Mouse (Mus musculus) hindbrain, embryonic 13.5 days (tissue): Measurements from ENCODE around the gene Plekha6. TPM values are rescaled to one million over a fixed set of nuclear protein-coding genes. Genes with fewer than 3 reads are reported as not detected.
A peak's percentile ranks its signal among the peaks of the same experiment; 100 is the strongest.
"Not testable (repeated sequence)": the region's sequence is repeated elsewhere in the genome, so short reads cannot be mapped to it uniquely, and the experiment has no call there.

ENCODE experiments used
- ATAC-seq: fragments of 200-750 bp; cut with Nextera tagmentation; 2 replicates; pipeline ENCODE4 v1.8.0; 2017; ENCODE audit warnings: moderate TSS enrichment; ENCODE audit not compliant: low FRiP score
- H3K27ac ChIP-seq: fragments of 300-500 bp; sonication (generic); 2 replicates; pipeline ENCODE4 v1.5.1; 2015; ENCODE audit warnings: inconsistent platforms, mild to moderate bottlenecking, moderate library complexity
- H3K27me3 ChIP-seq: fragments of 300-500 bp; sonication (generic); 2 replicates; pipeline ENCODE4 v1.6.1; 2015; ENCODE audit warnings: mild to moderate bottlenecking, inconsistent platforms
- H3K36me3 ChIP-seq: fragments of 300-500 bp; sonication (generic); 2 replicates; pipeline ENCODE4 v1.6.1; 2015; ENCODE audit warnings: mild to moderate bottlenecking, inconsistent platforms
- H3K4me1 ChIP-seq: fragments of 300-500 bp; sonication (generic); replicated peaks from 2 replicates; pipeline ENCODE4 v1.6.1; 2015; ENCODE audit warnings: inconsistent platforms
- H3K4me2 ChIP-seq: fragments of 300-500 bp; sonication (generic); 2 replicates; pipeline ENCODE4 v1.6.1; 2015; ENCODE audit warnings: inconsistent platforms, mild to moderate bottlenecking, moderate library complexity
- H3K4me3 ChIP-seq: fragments of 300-500 bp; sonication (generic); 2 replicates; pipeline ENCODE4 v1.5.1; 2015; ENCODE audit warnings: mild to moderate bottlenecking, inconsistent platforms
- H3K9ac ChIP-seq: fragments of 300-500 bp; sonication (generic); 2 replicates; pipeline ENCODE4 v1.6.1; 2015; ENCODE audit warnings: mild to moderate bottlenecking, inconsistent platforms
- H3K9me3 ChIP-seq: fragments of 300-500 bp; sonication (generic); 2 replicates; pipeline ENCODE4 v1.6.1; 2016; ENCODE audit warnings: inconsistent platforms
- WGBS: fragments of 180-500 bp; shearing (Covaris S2); methylation state at CpG from one replicate; pipeline ENCODE4 v1.1.7; 2015; 5-methylcytosine and 5-hydroxymethylcytosine counted together
- polyA plus RNA-seq: library from polyadenylated mRNA; unstranded; fragments of >200 nt; fragmentation: Nextera tagmentation; extraction: Ambion mirVana; gene quantifications from 2 replicates; pipeline ENCODE4 v1.2.1, GENCODE M21; 2015

Plekha6 gene
- polyA plus RNA-seq, 1 experiment from 2014 or later, result 20.4 TPM

GRCm38 (mm10) chr1:133327094-133327493, 163.1 kb downstream of the Plekha6 start:
- Histone ChIP-seq H3K36me3 (no peaks in the 10 kb centered on the region), H3K9me3 (no peaks in the 10 kb centered on the region), H3K4me3 (no peak overlapping the region), H3K4me2 (no peak overlapping the region), H3K27ac (no peak overlapping the region), H3K27me3 (peaks cover 29% of the 10 kb centered on the region), H3K9ac (no peak overlapping the region), H3K4me1 (peaks cover 36% of the 10 kb centered on the region)
- no peak for ATAC-seq
- WGBS, result 68% methylated on average over 5 of the region's 5 CpGs

- Histone ChIP-seq H3K27me3 (peaks cover 29% of the 10 kb centered on the region), H3K9me3 (no peaks in the 10 kb centered on the region), H3K4me3 (no peak overlapping the region), H3K9ac (no peak overlapping the region), H3K4me1 (peaks cover 31% of the 10 kb centered on the region), H3K4me2 (no peak overlapping the region), H3K36me3 (no peaks in the 10 kb centered on the region), H3K27ac (no peak overlapping the region)
- no peak for ATAC-seq
- WGBS, result 51% methylated on average over 6 of the region's 6 CpGs
These were observed 164.3 kb downstream of the Plekha6 start for GRCm38 (mm10) chr1:133328299-133328795.

GRCm38 (mm10) chr1:133328896-133329637, 165.1 kb downstream of the Plekha6 start:
- no peaks in the 10 kb centered on the region for H3K36me3 ChIP-seq
- peaks cover 26% of the 10 kb centered on the region for H3K27me3 ChIP-seq
- peak overlapping the region; percentile 30 for H3K4me3 ChIP-seq
- peak overlapping the region; percentile 66 for H3K9ac ChIP-seq
- H3K27ac ChIP-seq, result no peak overlapping the region
- H3K4me1 ChIP-seq, result peaks cover 31% of the 10 kb centered on the region
- whole genome bisulfite sequencing, result 8% methylated on average over 34 of the region's 34 CpGs
- peak overlapping the region; percentile 58 for H3K4me2 ChIP-seq
- no peaks in the 10 kb centered on the region for H3K9me3 ChIP-seq
- no peak for ATAC-seq

GRCm38 (mm10) chr1:133329638-133329964, 165.6 kb downstream of the Plekha6 start:
- no peak overlapping the region for H3K27ac ChIP-seq
- H3K4me3 ChIP-seq, result peak overlapping the region; percentile 30
- ATAC-seq, result no peak
- H3K4me2 ChIP-seq, result peak overlapping the region; percentile 58
- 25% methylated on average over 7 of the region's 7 CpGs for WGBS
- H3K36me3 ChIP-seq, result no peaks in the 10 kb centered on the region
- H3K9ac ChIP-seq, result peak overlapping the region; percentile 66
- H3K4me1 ChIP-seq, result peaks cover 31% of the 10 kb centered on the region
- no peaks in the 10 kb centered on the region for H3K9me3 ChIP-seq
- H3K27me3 ChIP-seq, result peaks cover 26% of the 10 kb centered on the region

- Histone ChIP-seq H3K9me3 (no peaks in the 10 kb centered on the region), H3K9ac (no peak overlapping the region), H3K27ac (peak overlapping the region; percentile 56), H3K4me3 (no peak overlapping the region), H3K4me2 (no peak overlapping the region), H3K36me3 (no peaks in the 10 kb centered on the region), H3K27me3 (peaks cover 26% of the 10 kb centered on the region), H3K4me1 (peaks cover 26% of the 10 kb centered on the region)
- peak; percentile 86 for ATAC-seq
- 24% methylated on average over 3 of the region's 3 CpGs for WGBS
These were observed 167.1 kb downstream of the Plekha6 start for GRCm38 (mm10) chr1:133331142-133331541.

GRCm38 (mm10) chr1:133332656-133333430, 168.8 kb downstream of the Plekha6 start:
- H3K9ac ChIP-seq, result no peak overlapping the region
- H3K27me3 ChIP-seq, result peaks cover 20% of the 10 kb centered on the region
- H3K4me3 ChIP-seq, result no peak overlapping the region
- 87% methylated on average over 11 of the region's 11 CpGs for WGBS
- H3K9me3 ChIP-seq, result no peaks in the 10 kb centered on the region
- H3K4me1 ChIP-seq, result peaks cover 26% of the 10 kb centered on the region
- no peaks in the 10 kb centered on the region for H3K36me3 ChIP-seq
- no peak overlapping the region for H3K27ac ChIP-seq
- no peak overlapping the region for H3K4me2 ChIP-seq
- ATAC-seq, result no peak

GRCm38 (mm10) chr1:133333937-133334336, 169.9 kb downstream of the Plekha6 start:
- Histone ChIP-seq H3K27me3 (peaks cover 10% of the 10 kb centered on the region), H3K36me3 (no peaks in the 10 kb centered on the region), H3K9me3 (no peaks in the 10 kb centered on the region), H3K9ac (no peak overlapping the region), H3K4me2 (no peak overlapping the region), H3K4me3 (no peak overlapping the region), H3K4me1 (peaks cover 23% of the 10 kb centered on the region), H3K27ac (no peak overlapping the region)
- no peak for ATAC-seq
- WGBS, result 52% methylated on average over 6 of the region's 6 CpGs

- H3K4me3 ChIP-seq, H3K36me3 ChIP-seq, ATAC-seq, H3K9me3 ChIP-seq, H3K4me2 ChIP-seq, H3K27me3 ChIP-seq, H3K4me1 ChIP-seq, H3K9ac ChIP-seq, H3K27ac ChIP-seq: not testable (repeated sequence)
- WGBS, result 83% methylated on average over 1 of the region's 1 CpGs
These were observed 176.4 kb downstream of the Plekha6 start for GRCm38 (mm10) chr1:133340403-133340802.

GRCm38 (mm10) chr1:133344357-133344756, 180.3 kb downstream of the Plekha6 start:
- no peak overlapping the region for H3K4me3 ChIP-seq
- H3K27me3 ChIP-seq, result no peaks in the 10 kb centered on the region
- no peaks in the 10 kb centered on the region for H3K4me1 ChIP-seq
- H3K36me3 ChIP-seq, result no peaks in the 10 kb centered on the region
- no peaks in the 10 kb centered on the region for H3K9me3 ChIP-seq
- 91% methylated on average over 2 of the region's 2 CpGs for WGBS
- no peak overlapping the region for H3K4me2 ChIP-seq
- no peak overlapping the region for H3K27ac ChIP-seq
- ATAC-seq, result no peak
- H3K9ac ChIP-seq, result no peak overlapping the region

GRCm38 (mm10) chr1:133346531-133346930, 182.5 kb downstream of the Plekha6 start:
- Histone ChIP-seq H3K4me2 (no peak overlapping the region), H3K9ac (no peak overlapping the region), H3K4me1 (peaks cover 10% of the 10 kb centered on the region), H3K36me3 (no peaks in the 10 kb centered on the region), H3K27me3 (no peaks in the 10 kb centered on the region), H3K9me3 (no peaks in the 10 kb centered on the region), H3K27ac (no peak overlapping the region), H3K4me3 (no peak overlapping the region)
- 89% methylated on average over 9 of the region's 9 CpGs for WGBS
- no peak for ATAC-seq

- no peaks in the 10 kb centered on the region for H3K36me3 ChIP-seq
- no peak overlapping the region for H3K4me2 ChIP-seq
- no peak for ATAC-seq
- H3K27ac ChIP-seq, result no peak overlapping the region; the same call in 1 of the 2 replicates
- no peaks in the 10 kb centered on the region for H3K27me3 ChIP-seq
- peaks cover 10% of the 10 kb centered on the region for H3K4me1 ChIP-seq
- no peak overlapping the region for H3K9ac ChIP-seq
- no peaks in the 10 kb centered on the region for H3K9me3 ChIP-seq
- H3K4me3 ChIP-seq, result no peak overlapping the region
- 69% methylated on average over 3 of the region's 3 CpGs for WGBS
These were observed 183.2 kb downstream of the Plekha6 start for GRCm38 (mm10) chr1:133347226-133347625.

GRCm38 (mm10) chr1:133347693-133348520, 183.9 kb downstream of the Plekha6 start:
- no peak overlapping the region for H3K4me2 ChIP-seq
- 77% methylated on average over 11 of the region's 11 CpGs for WGBS

More at GRCm38 (mm10) chr1:133347693-133348520, 183.9 kb downstream of the Plekha6 start:
- H3K27me3 ChIP-seq, result no peaks in the 10 kb centered on the region
- H3K9me3 ChIP-seq, result no peaks in the 10 kb centered on the region
- no peaks in the 10 kb centered on the region for H3K36me3 ChIP-seq
- peaks cover 10% of the 10 kb centered on the region for H3K4me1 ChIP-seq
- H3K9ac ChIP-seq, result no peak overlapping the region
- H3K27ac ChIP-seq, result no peak overlapping the region
- H3K4me3 ChIP-seq, result no peak overlapping the region
- ATAC-seq, result no peak
